Mouse (Mus musculus) intestine, postnatal 0 days (tissue): ENCODE measurements around the gene Pkmyt1. TPM values are rescaled to one million over a fixed set of nuclear protein-coding genes. Genes with fewer than 3 reads are reported as not detected.

Source experiments
- ATAC-seq: fragments of 200-750 bp; cut with Nextera tagmentation; 2 replicates; pipeline ENCODE4 v1.8.0; 2017; ENCODE audit warnings: mild to moderate bottlenecking, moderate TSS enrichment, moderate library complexity
- H3K27ac ChIP-seq: fragments of 300-500 bp; sonication (generic); 2 replicates; pipeline ENCODE4 v1.5.1; 2014; ENCODE audit warnings: mild to moderate bottlenecking, low read depth, low read length, moderate library complexity
- H3K27me3 ChIP-seq: fragments of 300-500 bp; sonication (generic); replicated peaks from 2 replicates; pipeline ENCODE4 v1.6.1; 2014; ENCODE audit warnings: low read length, mixed read lengths; ENCODE audit not compliant: control insufficient read depth, insufficient read depth
- H3K36me3 ChIP-seq: fragments of 300-500 bp; sonication (generic); 2 replicates; pipeline ENCODE4 v1.6.1; 2014; ENCODE audit warnings: mild to moderate bottlenecking, moderate library complexity; ENCODE audit not compliant: control insufficient read depth, insufficient read depth
- H3K4me1 ChIP-seq: fragments of 300-500 bp; sonication (generic); replicated peaks from 2 replicates; pipeline ENCODE4 v1.6.1; 2014; ENCODE audit warnings: antibody characterized with exemption, low read length, mixed read lengths; ENCODE audit not compliant: control insufficient read depth, insufficient read depth
- H3K4me2 ChIP-seq: fragments of 300-500 bp; sonication (generic); replicated peaks from 2 replicates; pipeline ENCODE4 v1.6.1; 2014; ENCODE audit warnings: low read depth, mild to moderate bottlenecking, moderate library complexity
- H3K4me3 ChIP-seq: fragments of 300-500 bp; sonication (generic); 2 replicates; pipeline ENCODE4 v1.5.1; 2014; ENCODE audit warnings: low read depth, low read length
- H3K9ac ChIP-seq: fragments of 300-500 bp; sonication (generic); 2 replicates; pipeline ENCODE4 v1.6.1; 2014; ENCODE audit warnings: mild to moderate bottlenecking, low read depth, low read length
- H3K9me3 ChIP-seq: fragments of 300-500 bp; sonication (generic); 2 replicates; pipeline ENCODE4 v1.6.1; 2016; ENCODE audit warnings: mixed run types; ENCODE audit not compliant: control insufficient read depth
- CTCF ChIP-seq: sonication (generic); IDR thresholded peaks from 2 replicates; pipeline ENCODE4 v1.5.1; 2016; ENCODE audit warnings: low read depth, mild to moderate bottlenecking, control low read depth, antibody characterized with exemption, moderate library complexity
- WGBS: fragments of 180-500 bp; shearing (Covaris S2); extraction: QIAGEN DNeasy Blood & Tissue Kit; methylation state at CpG from one replicate; pipeline ENCODE4 v1.1.7; 2014; 5-methylcytosine and 5-hydroxymethylcytosine counted together
- polyA plus RNA-seq: library from polyadenylated mRNA; unstranded; fragments of >200 nt; fragmentation: Nextera tagmentation; extraction: Ambion mirVana; gene quantifications from 2 replicates; pipeline ENCODE4 v1.2.1, GENCODE M21; 2015

The Pkmyt1 gene
- polyA plus RNA-seq, 1 experiment from 2014 or later = 12.6 TPM

DNA sequence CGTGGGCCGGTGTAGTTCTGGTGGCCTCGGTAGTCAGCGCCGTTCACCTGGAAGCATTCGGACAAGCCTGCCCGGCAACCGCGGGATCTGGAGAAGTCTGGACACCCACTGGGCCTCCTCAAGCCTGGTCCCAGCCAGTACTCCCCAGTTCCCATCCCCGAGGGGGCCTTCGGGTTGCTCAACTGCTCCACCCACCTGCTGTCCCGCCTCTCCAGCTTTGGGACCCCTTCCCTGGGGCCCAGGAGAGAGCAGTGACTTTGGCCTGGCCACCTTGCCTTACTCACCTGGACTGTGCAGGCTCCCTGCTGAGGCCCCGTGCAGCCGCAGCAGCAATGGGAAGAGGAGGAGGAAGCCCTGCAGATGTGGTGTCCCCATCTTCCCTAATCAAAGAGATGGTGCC, 18.5 kb downstream of the Pkmyt1 start:
- no peaks in the 10 kb centered on the region for H3K9me3 ChIP-seq
- H3K4me1 ChIP-seq = peaks cover 4% of the 10 kb centered on the region; the same call in 1 of the 2 replicates
- H3K4me2 ChIP-seq = peak overlapping the region; percentile 68
- TF ChIP-seq CTCF = no peak
- H3K27ac ChIP-seq = no peak overlapping the region
- H3K9ac ChIP-seq = no peak overlapping the region
- H3K4me3 ChIP-seq = peak overlapping the region; percentile 29; the same call in 1 of the 2 replicates
- WGBS = 8% methylated on average over 14 of the region's 14 CpGs
- no peaks in the 10 kb centered on the region for H3K36me3 ChIP-seq
- no peak for ATAC-seq
- peaks cover 44% of the 10 kb centered on the region for H3K27me3 ChIP-seq

DNA sequence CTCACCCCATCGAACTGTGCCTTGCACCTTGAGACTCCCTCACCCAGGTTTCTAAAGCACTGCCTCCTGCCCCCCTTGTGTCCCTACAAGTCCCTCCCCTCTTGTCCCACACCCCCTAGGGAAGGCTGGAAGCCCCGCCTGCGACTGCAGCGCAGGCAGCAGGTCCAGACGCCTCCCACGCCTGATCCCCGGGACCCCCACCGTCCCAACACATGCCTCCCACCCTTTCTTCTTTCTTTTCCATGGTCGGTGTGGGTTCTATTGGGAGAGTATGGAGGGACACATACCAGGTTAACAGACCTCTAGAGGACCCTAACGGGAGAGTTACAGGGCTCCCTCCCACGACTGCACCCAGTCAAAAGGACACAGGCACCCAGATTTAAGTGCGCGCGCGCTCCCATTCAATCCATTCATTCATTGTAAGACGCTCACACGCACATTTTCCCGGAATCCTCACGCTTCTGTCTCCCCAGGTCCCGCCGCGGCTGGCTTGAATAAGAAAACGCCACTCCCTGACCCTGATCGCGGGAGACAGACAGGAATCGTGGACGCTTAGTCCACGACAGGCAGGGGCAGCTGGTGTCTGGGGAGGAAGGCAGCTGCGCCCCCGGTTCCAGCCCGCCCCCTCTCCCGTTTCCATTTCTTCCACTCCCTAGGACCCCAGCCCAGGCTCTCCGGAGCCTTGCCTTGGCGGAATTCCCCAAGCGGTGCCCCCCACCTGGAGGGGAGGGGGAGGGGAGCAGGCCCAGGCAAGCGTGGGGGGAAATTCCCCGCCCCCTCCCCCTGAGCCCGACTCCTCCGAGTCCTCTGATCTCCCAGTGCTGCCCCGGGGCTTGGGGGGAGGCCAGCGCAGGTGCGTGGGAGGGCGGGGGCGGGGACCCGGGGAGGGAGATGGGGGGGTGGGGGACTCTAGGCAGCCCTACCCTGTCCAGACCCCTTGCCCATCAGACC, 19.4 kb downstream of the Pkmyt1 start, which contains the start of gene Kremen2:
Gene Kremen2 (minus strand): TSS at position 533 of the 951 bp plus-strand sequence.
- no peak within 1 kb of the TSS for H3K9ac ChIP-seq
- H3K4me1 ChIP-seq = peaks cover 4% of the 10 kb centered on the region; the same call in 1 of the 2 replicates
- no peak for TF ChIP-seq CTCF
- ATAC-seq = no peak
- peaks cover 44% of the 10 kb centered on the region for H3K27me3 ChIP-seq
- H3K4me2 ChIP-seq = peak within 1 kb of the TSS; percentile 68
- under 1% methylated on average over 43 of the region's 45 CpGs for WGBS
- no peaks in the 10 kb centered on the region for H3K9me3 ChIP-seq
- H3K36me3 ChIP-seq = no peaks in the 10 kb centered on the region
- H3K4me3 ChIP-seq = peak within 1 kb of the TSS; percentile 29
- no peak within 1 kb of the TSS for H3K27ac ChIP-seq

DNA sequence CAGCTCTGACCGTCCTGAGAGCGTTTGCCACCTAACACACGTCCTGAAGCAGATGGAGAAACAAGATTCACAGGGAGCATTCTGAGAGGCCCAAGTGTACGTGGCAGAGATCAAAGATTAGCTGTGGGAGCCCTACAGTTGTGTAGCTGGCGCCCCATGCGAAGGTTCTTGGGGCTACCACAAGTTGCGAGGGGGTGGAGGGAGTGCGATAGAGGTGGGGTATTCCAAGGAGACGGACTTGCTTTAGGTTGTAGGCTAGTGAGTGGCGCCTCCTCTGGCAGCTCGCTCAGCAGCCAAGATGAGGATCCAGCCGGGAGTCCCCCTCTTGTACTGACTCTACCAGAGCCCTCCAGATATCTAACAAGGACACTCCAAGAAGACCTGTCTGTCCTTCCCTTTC, 20.2 kb downstream of the Pkmyt1 start:
- ATAC-seq = no peak
- Histone ChIP-seq H3K36me3 (peaks cover 4% of the 10 kb centered on the region; the same call in 1 of the 2 replicates), H3K4me2 (peak overlapping the region; percentile 68), H3K9ac (no peak overlapping the region), H3K4me3 (peak overlapping the region; percentile 29), H3K27ac (no peak overlapping the region), H3K9me3 (no peaks in the 10 kb centered on the region), H3K4me1 (peaks cover 4% of the 10 kb centered on the region; the same call in 1 of the 2 replicates), H3K27me3 (peaks cover 42% of the 10 kb centered on the region)
- peak; percentile 56 for TF ChIP-seq CTCF
- WGBS = 19% methylated on average over 12 of the region's 12 CpGs

DNA sequence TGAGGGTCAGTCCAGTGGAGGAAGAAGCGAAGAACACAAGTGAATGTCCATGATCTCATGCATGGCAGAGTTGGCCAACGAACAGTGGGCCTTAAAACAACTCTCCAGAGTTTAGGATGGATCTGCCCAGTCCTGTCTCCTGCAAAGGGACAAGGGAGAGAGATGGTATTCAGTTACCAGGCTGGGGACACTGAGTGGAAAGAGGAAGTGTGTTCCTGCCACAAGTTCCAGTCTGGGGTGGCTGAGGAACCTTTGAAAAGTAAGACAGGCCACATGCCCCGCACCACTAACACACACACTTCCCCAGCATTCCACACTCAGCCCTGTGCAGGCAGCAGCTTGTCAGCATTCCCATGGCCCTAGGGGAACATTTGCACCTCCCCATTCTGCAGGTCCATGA, 20.6 kb downstream of the Pkmyt1 start:
- no peak overlapping the region for H3K4me3 ChIP-seq
- peaks cover 37% of the 10 kb centered on the region for H3K27me3 ChIP-seq
- H3K36me3 ChIP-seq = peaks cover 9% of the 10 kb centered on the region; the same call in 1 of the 2 replicates
- H3K9ac ChIP-seq = no peak overlapping the region
- H3K4me1 ChIP-seq = peaks cover 4% of the 10 kb centered on the region; the same call in 1 of the 2 replicates
- no peak for TF ChIP-seq CTCF
- WGBS = 76% methylated on average over 3 of the region's 3 CpGs
- no peak overlapping the region for H3K27ac ChIP-seq
- no peak overlapping the region for H3K4me2 ChIP-seq
- no peak for ATAC-seq
- no peaks in the 10 kb centered on the region for H3K9me3 ChIP-seq

DNA sequence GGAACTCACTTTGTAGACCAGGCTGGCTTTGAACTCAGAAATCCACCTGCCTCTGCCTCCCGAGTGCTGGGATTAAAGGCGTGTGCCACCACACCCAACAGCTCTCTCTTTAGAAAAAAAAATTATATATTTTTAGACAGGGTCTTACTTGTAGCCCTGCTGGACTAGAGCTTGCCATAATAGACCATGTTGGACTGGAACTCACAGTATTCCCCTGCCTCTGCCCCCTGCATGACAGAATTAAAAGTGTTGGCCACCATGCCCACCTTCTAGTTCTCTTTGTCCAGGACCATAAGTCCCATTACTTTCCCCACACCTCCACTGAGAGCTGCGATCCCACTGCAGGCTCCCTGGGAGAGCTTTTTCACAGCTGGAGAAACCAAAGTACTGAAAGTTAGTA, 21.3 kb downstream of the Pkmyt1 start:
- no peak for TF ChIP-seq CTCF
- 77% methylated on average over 3 of the region's 3 CpGs for WGBS
- Histone ChIP-seq H3K4me3 (no peak overlapping the region), H3K9ac (no peak overlapping the region), H3K27me3 (peaks cover 30% of the 10 kb centered on the region), H3K9me3 (no peaks in the 10 kb centered on the region), H3K4me1 (no peaks in the 10 kb centered on the region; the same call in 1 of the 2 replicates), H3K36me3 (peaks cover 11% of the 10 kb centered on the region; the same call in 1 of the 2 replicates), H3K27ac (no peak overlapping the region), H3K4me2 (no peak overlapping the region)
- no peak for ATAC-seq

DNA sequence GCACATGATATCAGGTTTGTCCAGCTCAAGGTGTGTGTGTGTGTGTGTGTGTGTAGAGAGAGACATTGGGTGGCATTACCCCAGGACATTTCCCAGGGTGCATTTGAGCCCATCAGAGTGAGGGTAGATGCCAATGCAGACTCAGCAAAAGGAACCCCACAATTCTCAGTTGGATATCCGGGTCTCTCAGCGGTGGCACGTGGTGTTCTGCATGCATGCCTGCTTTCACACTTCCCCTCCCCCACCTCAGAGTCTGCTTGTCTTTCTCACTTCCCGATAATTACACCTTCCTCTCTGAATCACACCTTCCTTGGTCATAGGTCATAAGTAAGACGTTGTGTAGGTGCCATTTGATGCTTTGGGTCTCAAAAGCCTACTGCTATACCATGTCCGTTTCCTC, 21.9 kb downstream of the Pkmyt1 start:
- no peak overlapping the region for H3K4me2 ChIP-seq
- WGBS = 26% methylated on average over 6 of the region's 6 CpGs
- TF ChIP-seq CTCF = no peak
- H3K27me3 ChIP-seq = peaks cover 25% of the 10 kb centered on the region
- no peak overlapping the region for H3K9ac ChIP-seq
- no peak overlapping the region for H3K27ac ChIP-seq
- no peak overlapping the region for H3K4me3 ChIP-seq
- H3K36me3 ChIP-seq = peaks cover 17% of the 10 kb centered on the region; the same call in 1 of the 2 replicates
- H3K4me1 ChIP-seq = no peaks in the 10 kb centered on the region; the same call in 1 of the 2 replicates
- no peak for ATAC-seq
- H3K9me3 ChIP-seq = no peaks in the 10 kb centered on the region
